Mouse (Mus musculus): ENCODE measurements around the gene Actl10.

GRCm38 (mm10) chr2:154538710-154539109 lies 12.9 kb upstream of the Actl10 start:
- no peak for TF ChIP-seq POLR2A (IDR thresholded peaks at IDR 0.05; ENCODE audit: borderline replicate concordance, control insufficient read depth, low read depth, low read length)
- no peak for TF ChIP-seq CTCF (IDR thresholded peaks at IDR 0.05; ENCODE audit: control insufficient read depth, insufficient read depth, low read length)
